Mouse (Mus musculus): ENCODE measurements around the gene Gm5737. TPM values are rescaled to one million over a fixed set of nuclear protein-coding genes. Genes with fewer than 3 reads are reported as not detected.

Gm5737 gene
- polyA plus RNA-seq, 1 experiment from 2014 or later: not detected

DNA sequence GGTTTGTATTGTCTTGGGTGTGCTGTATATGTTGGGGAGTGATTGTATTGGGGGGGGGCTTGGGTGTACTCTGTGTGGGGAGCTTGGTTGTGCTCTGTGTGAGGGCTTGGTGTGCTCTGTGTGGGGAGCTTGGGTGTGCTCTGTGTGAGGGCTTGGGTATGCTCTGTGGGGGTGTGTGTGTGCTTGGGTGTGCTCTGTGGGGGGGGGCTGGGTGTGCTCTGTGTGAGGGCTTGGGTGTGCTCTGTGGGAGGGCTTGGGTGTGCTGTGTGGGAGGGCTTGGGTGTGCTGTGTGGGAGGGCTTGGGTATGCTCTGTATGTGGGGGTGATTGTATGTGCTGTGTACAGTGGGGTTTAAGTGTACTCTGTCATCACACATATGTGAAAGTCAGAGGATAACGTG is 55.6 kb downstream of the Gm5737 start:
- ATAC-seq (ENCODE audit: low FRiP score) (0 out of 2 replicates have a peak, but pooled peaks have one; percentile 31), DNase-seq (ENCODE audit: low spot score) (no peak)
- no peaks in the 10 kb centered on the region for H3K9me3 ChIP-seq (ENCODE audit: control insufficient read depth, low read length)
- no peaks in the 10 kb centered on the region for H3K36me3 ChIP-seq (replicated peaks; ENCODE audit: control insufficient read depth, insufficient read depth)
- H3K4me1 ChIP-seq (replicated peaks; ENCODE audit: control insufficient read depth, insufficient read depth, low read length): peaks cover 18% of the 10 kb centered on the region
- H3K4me2 ChIP-seq (replicated peaks): no peak overlapping the region
- no peak overlapping the region for H3K27ac ChIP-seq
- H3K4me3 ChIP-seq (replicated peaks; ENCODE audit: low read length): no peak overlapping the region
- H3K9ac ChIP-seq: no peak overlapping the region
- 75% methylated on average over 1 of the region's 1 CpGs for WGBS
- H3K27me3 ChIP-seq (ENCODE audit: control insufficient read depth, insufficient read depth, low read length): no peaks in the 10 kb centered on the region

DNA sequence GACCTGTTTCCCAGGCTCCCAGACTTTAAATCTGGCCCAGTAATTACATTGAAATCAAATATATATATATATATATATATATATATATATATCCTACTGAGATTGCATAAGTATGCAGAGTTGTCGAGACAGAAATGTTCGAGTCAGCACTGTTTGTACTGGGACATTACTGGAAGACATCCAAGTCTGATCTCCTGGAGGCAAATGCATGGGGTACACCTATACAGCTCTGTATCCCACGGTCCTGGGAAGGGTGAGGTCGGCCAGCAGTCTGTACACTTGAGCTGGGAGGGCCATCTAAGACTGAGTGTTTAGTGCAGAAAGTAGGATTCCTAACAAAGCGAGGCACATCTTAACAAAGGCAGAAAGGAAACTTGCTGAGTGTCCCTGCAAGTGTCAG is 57.7 kb downstream of the Gm5737 start:
- Histone ChIP-seq H3K36me3 (replicated peaks; ENCODE audit: control insufficient read depth, insufficient read depth) (no peaks in the 10 kb centered on the region), H3K27me3 (ENCODE audit: control insufficient read depth, insufficient read depth, low read length) (no peaks in the 10 kb centered on the region), H3K4me3 (replicated peaks; ENCODE audit: low read length) (no peak overlapping the region), H3K4me1 (replicated peaks; ENCODE audit: control insufficient read depth, insufficient read depth, low read length) (peaks cover 11% of the 10 kb centered on the region), H3K4me2 (replicated peaks) (no peak overlapping the region), H3K9ac (no peak overlapping the region), H3K9me3 (ENCODE audit: control insufficient read depth, low read length) (no peaks in the 10 kb centered on the region), H3K27ac (no peak overlapping the region)
- DNase-seq (ENCODE audit: low spot score) (no peak), ATAC-seq (ENCODE audit: low FRiP score) (no peak)
- WGBS: 60% methylated on average over 5 of the region's 5 CpGs

DNA sequence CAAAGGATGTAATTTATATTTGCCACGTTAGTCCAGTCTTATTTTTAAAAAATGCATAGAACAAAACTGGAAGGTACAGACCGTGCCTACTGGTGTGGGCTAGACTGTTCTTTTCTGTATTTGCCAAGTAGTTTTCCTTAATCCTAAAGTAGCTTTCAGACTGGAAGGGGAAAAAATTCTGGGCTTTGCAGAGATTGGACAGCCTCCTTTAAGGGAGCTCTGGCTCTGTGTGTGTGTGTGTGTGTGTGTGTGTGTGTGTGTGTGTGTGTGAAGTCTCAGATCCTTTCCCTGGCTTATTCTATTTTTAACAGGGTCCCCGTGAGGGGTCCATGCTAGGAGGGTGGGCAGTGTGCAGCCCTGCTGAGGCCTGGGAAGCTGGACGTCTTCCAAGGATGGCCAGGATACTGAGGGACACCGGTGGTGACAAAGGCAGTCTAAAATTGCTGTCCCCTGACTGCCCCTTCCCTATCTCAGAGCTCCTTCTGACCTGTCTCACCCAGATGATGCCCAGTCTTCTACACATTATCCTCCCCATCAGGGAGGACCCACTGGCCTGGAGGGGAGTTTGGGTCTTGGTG is 58.4 kb downstream of the Gm5737 start:
- no peaks in the 10 kb centered on the region for H3K27me3 ChIP-seq (ENCODE audit: control insufficient read depth, insufficient read depth, low read length)
- no peak overlapping the region; the same call in 1 of the 2 replicates for H3K27ac ChIP-seq
- H3K4me1 ChIP-seq (replicated peaks; ENCODE audit: control insufficient read depth, insufficient read depth, low read length): peaks cover 6% of the 10 kb centered on the region; the same call in 1 of the 2 replicates
- no peaks in the 10 kb centered on the region for H3K36me3 ChIP-seq (replicated peaks; ENCODE audit: control insufficient read depth, insufficient read depth)
- H3K4me2 ChIP-seq (replicated peaks): no peak overlapping the region
- DNase-seq (ENCODE audit: low spot score) (no peak), ATAC-seq (ENCODE audit: low FRiP score) (no peak)
- no peak overlapping the region for H3K4me3 ChIP-seq (replicated peaks; ENCODE audit: low read length)
- no peak overlapping the region for H3K9ac ChIP-seq
- 56% methylated on average over 5 of the region's 5 CpGs for WGBS
- H3K9me3 ChIP-seq (ENCODE audit: control insufficient read depth, low read length): no peaks in the 10 kb centered on the region

DNA sequence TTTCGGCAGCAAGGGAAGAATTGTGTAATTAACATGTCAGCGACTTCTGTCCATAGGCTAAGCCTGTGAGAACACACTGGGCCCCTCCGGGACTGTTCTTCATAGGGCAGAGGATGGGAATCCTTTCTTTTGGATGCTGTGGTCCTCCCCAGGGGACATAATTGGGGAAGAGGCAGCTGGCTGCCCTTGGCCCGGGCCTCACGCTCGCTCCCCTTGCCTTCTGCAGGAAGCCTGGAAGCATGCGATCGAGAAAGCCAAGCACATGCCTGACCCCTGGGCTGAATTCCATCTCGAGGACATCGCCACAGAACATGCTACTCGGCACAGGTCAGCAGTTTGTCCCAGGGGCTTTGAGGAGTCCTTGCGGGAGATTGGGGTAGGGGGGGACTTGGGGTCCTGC is 60.9 kb downstream of the Gm5737 start:
- Histone ChIP-seq H3K27ac (no peak overlapping the region), H3K9ac (no peak overlapping the region), H3K36me3 (replicated peaks; ENCODE audit: control insufficient read depth, insufficient read depth) (no peaks in the 10 kb centered on the region), H3K4me3 (replicated peaks; ENCODE audit: low read length) (no peak overlapping the region), H3K27me3 (ENCODE audit: control insufficient read depth, insufficient read depth, low read length) (no peaks in the 10 kb centered on the region), H3K9me3 (ENCODE audit: control insufficient read depth, low read length) (no peaks in the 10 kb centered on the region), H3K4me1 (replicated peaks; ENCODE audit: control insufficient read depth, insufficient read depth, low read length) (no peaks in the 10 kb centered on the region), H3K4me2 (replicated peaks) (no peak overlapping the region)
- DNase-seq (ENCODE audit: low spot score) (no peak), ATAC-seq (ENCODE audit: low FRiP score) (no peak)
- 71% methylated on average over 12 of the region's 12 CpGs for WGBS

DNA sequence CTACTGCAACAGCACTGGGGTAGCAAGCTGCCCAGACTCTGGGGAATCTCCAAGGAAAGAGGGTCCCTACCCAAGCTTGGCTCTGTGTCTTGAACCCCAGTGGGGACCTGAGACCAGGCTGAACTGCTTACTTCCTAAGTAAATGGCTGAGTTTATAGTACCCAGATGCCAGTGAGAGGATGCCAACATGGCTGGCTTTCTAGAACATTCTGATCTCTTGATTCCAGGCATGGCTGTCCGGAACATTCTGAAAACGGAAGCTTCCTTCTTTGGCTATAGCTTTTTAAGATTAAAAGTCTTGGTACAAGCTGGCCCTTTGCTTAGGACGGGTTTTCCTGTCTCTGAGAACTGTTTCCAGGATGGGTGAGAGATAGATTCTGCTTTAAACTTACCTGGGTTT is 61.9 kb downstream of the Gm5737 start:
- Histone ChIP-seq H3K9me3 (ENCODE audit: control insufficient read depth, low read length) (no peaks in the 10 kb centered on the region), H3K4me2 (replicated peaks) (no peak overlapping the region), H3K4me1 (replicated peaks; ENCODE audit: control insufficient read depth, insufficient read depth, low read length) (no peaks in the 10 kb centered on the region), H3K9ac (no peak overlapping the region), H3K36me3 (replicated peaks; ENCODE audit: control insufficient read depth, insufficient read depth) (no peaks in the 10 kb centered on the region), H3K27me3 (ENCODE audit: control insufficient read depth, insufficient read depth, low read length) (no peaks in the 10 kb centered on the region), H3K4me3 (replicated peaks; ENCODE audit: low read length) (no peak overlapping the region), H3K27ac (no peak overlapping the region)
- 99% methylated on average over 3 of the region's 3 CpGs for WGBS
- ATAC-seq (ENCODE audit: low FRiP score) (no peak), DNase-seq (ENCODE audit: low spot score) (no peak)

DNA sequence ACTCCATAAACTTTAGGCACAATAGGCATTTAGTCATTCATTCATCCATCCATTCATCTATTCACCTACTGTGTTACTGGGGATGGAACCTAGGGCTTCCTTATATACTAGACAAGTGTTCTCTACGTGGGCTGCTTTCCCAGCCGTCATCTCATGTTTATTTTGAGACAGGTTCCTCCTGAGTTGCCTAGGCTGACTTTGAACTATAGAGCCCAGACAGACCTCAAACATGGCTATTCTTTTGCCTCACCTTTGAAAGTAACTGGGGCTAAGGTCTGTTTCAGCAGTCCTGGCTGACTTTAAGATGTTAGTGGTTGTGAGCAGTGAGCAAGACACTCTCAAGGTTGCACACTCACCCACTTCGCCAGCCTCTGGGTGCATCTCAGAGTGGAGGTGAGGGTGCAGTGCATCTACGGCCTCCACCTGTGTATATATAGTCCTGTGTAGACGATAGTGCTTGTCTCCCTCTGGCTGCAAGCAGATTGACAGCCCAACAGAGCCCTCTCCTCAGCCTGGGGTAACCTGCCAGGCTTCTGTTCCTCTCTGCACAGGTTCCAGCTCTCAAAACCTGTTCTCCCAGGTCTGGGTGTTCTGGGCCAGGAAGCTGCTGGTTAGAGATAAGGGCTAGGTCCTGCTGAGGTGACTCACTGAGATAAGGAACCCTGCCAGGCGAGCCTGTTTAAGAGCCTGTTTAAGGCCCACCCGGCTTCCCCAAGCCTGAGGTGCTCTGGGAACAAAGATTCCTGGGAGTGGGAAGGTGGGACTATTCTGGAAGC is 62.8 kb downstream of the Gm5737 start:
- H3K9ac ChIP-seq: no peak overlapping the region
- H3K9me3 ChIP-seq (ENCODE audit: control insufficient read depth, low read length): no peaks in the 10 kb centered on the region
- H3K27me3 ChIP-seq (ENCODE audit: control insufficient read depth, insufficient read depth, low read length): no peaks in the 10 kb centered on the region
- WGBS: 76% methylated on average over 7 of the region's 7 CpGs
- no peaks in the 10 kb centered on the region for H3K4me1 ChIP-seq (replicated peaks; ENCODE audit: control insufficient read depth, insufficient read depth, low read length)
- no peak overlapping the region for H3K4me2 ChIP-seq (replicated peaks)
- H3K36me3 ChIP-seq (replicated peaks; ENCODE audit: control insufficient read depth, insufficient read depth): peaks cover 3% of the 10 kb centered on the region; the same call in 1 of the 2 replicates
- no peak overlapping the region for H3K4me3 ChIP-seq (replicated peaks; ENCODE audit: low read length)
- ATAC-seq (ENCODE audit: low FRiP score): no peak
- no peak for DNase-seq (ENCODE audit: low spot score)
- H3K27ac ChIP-seq: no peak overlapping the region

DNA sequence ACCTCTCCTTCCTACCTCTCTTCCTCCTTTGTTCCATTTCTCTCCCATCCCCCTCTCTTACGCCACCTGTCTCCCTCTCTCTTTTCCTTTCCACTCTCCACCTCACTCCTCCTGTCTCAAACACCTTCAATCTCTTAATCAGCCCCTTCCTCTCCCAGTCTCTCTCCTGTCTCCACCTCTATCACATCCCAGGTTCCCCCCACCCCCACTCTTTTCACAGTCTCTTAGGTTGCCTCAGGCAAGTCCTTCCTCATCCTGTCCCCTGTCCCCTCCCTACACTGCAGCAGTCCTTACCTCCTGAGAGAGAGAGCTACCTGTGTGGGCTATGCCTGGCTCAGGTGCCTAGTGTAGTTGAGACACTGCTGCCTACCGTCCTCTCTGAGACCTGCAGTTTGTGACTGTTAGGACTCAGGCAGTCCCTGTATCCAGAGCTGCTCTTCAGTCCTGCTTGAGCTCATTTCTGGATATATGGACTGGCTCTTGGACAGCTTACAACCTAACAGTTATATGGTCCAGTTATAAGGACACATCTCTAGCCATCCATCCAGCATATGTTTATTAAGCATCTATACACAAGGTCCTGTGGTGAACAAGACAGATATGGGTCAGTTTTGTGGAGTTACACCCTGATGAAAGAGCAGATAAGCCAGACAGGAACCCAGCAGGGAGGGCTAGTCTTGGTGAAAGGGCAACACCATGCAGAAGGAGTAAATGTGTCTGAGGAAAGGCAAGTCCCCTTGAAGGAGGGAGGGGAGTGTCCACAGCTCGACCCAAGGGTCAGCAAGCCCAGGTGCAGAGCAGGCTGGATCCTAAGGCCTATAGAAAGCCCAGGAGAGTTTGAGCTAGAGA is 63.6 kb downstream of the Gm5737 start:
- H3K4me2 ChIP-seq (replicated peaks): no peak overlapping the region
- no peak overlapping the region for H3K27ac ChIP-seq
- no peak overlapping the region for H3K9ac ChIP-seq
- DNase-seq (ENCODE audit: low spot score) (no peak), ATAC-seq (ENCODE audit: low FRiP score) (no peak)
- WGBS: 84% methylated on average over 3 of the region's 3 CpGs
- H3K4me3 ChIP-seq (replicated peaks; ENCODE audit: low read length): no peak overlapping the region
- peaks cover 11% of the 10 kb centered on the region for H3K36me3 ChIP-seq (replicated peaks; ENCODE audit: control insufficient read depth, insufficient read depth)
- no peaks in the 10 kb centered on the region for H3K9me3 ChIP-seq (ENCODE audit: control insufficient read depth, low read length)
- H3K4me1 ChIP-seq (replicated peaks; ENCODE audit: control insufficient read depth, insufficient read depth, low read length): no peaks in the 10 kb centered on the region
- H3K27me3 ChIP-seq (ENCODE audit: control insufficient read depth, insufficient read depth, low read length): no peaks in the 10 kb centered on the region

DNA sequence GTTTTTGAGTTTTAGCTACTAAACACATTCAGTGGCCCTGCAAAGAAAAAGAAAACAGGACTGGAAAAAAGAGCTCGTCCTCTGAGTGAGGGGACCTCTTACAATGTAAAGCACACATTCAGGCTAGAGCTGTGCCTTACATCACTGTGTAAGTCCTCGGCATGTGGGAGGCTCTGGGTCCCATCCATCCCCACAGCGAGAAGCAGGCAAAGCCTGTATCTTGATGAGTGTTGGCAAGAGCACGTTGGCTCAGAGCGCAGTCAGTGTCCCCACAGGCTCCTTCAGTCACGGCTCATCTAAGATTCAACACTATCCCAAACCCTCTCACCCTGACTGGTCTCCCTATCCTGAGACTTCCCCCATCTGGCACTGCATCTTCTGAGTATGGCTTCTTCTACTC is 66.1 kb downstream of the Gm5737 start:
- Histone ChIP-seq H3K4me2 (replicated peaks) (no peak overlapping the region), H3K27me3 (ENCODE audit: control insufficient read depth, insufficient read depth, low read length) (no peaks in the 10 kb centered on the region), H3K4me1 (replicated peaks; ENCODE audit: control insufficient read depth, insufficient read depth, low read length) (no peaks in the 10 kb centered on the region), H3K36me3 (replicated peaks; ENCODE audit: control insufficient read depth, insufficient read depth) (peaks cover 18% of the 10 kb centered on the region), H3K4me3 (replicated peaks; ENCODE audit: low read length) (no peak overlapping the region), H3K9ac (no peak overlapping the region), H3K9me3 (ENCODE audit: control insufficient read depth, low read length) (no peaks in the 10 kb centered on the region), H3K27ac (no peak overlapping the region)
- 0 out of 2 replicates have a peak, but pooled peaks have one; percentile 43 for ATAC-seq (ENCODE audit: low FRiP score)
- 70% methylated on average over 6 of the region's 6 CpGs for WGBS
- no peak for DNase-seq (ENCODE audit: low spot score)

DNA sequence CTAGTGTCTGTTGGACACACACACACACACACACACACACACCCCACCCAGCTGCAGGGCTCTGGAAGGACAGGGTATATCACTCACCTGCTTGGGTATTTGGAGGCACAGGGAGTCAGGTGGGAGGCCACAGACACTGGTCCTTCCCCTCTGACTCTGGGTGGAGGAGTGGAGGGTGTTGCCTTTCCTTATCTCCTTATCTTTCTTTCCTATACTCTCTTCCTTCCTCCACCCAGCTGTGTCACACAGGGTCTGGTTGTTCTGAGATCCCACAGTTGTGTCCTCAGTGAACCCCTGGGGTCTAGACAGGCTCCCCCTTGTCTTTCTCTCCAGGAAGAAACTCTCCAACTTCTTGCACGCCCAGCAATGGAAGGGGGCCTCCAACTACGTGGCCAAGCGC is 67.8 kb downstream of the Gm5737 start:
- Histone ChIP-seq H3K27me3 (ENCODE audit: control insufficient read depth, insufficient read depth, low read length) (no peaks in the 10 kb centered on the region), H3K27ac (no peak overlapping the region), H3K36me3 (replicated peaks; ENCODE audit: control insufficient read depth, insufficient read depth) (peaks cover 33% of the 10 kb centered on the region), H3K9ac (no peak overlapping the region), H3K4me3 (replicated peaks; ENCODE audit: low read length) (no peak overlapping the region), H3K4me1 (replicated peaks; ENCODE audit: control insufficient read depth, insufficient read depth, low read length) (no peaks in the 10 kb centered on the region), H3K9me3 (ENCODE audit: control insufficient read depth, low read length) (no peaks in the 10 kb centered on the region), H3K4me2 (replicated peaks) (no peak overlapping the region)
- DNase-seq (ENCODE audit: low spot score): no peak
- no peak for ATAC-seq (ENCODE audit: low FRiP score)
- WGBS: 96% methylated on average over 3 of the region's 3 CpGs
